Mouse (Mus musculus): Measurements from ENCODE around the gene Mpl. TPM values are rescaled to one million over a fixed set of nuclear protein-coding genes. Genes with fewer than 3 reads are reported as not detected.
A peak's percentile ranks its signal among the peaks of the same experiment; 100 is the strongest.

Gene Mpl
- polyA plus RNA-seq, 1 experiment from 2014 or later, result 0.10 TPM

GRCm38 (mm10) chr4:118476773-118477530 is 19.6 kb upstream of the Mpl start:
- no peak overlapping the region for H3K4me3 ChIP-seq (ENCODE audit: low read depth, low read length)
- H3K9me3 ChIP-seq (ENCODE audit: control insufficient read depth), result no peaks in the 10 kb centered on the region
- TF ChIP-seq CTCF (IDR thresholded peaks at IDR 0.05; ENCODE audit: low read depth), result no peak
- H3K27me3 ChIP-seq (replicated peaks; ENCODE audit: control insufficient read depth, insufficient read depth, low read length), result no peaks in the 10 kb centered on the region
- no peaks in the 10 kb centered on the region for H3K36me3 ChIP-seq (ENCODE audit: control insufficient read depth, insufficient read depth)
- no peak overlapping the region for H3K4me2 ChIP-seq (replicated peaks; ENCODE audit: low read depth)
- WGBS, result 65% methylated on average over 15 of the region's 15 CpGs
- no peak overlapping the region for H3K27ac ChIP-seq (ENCODE audit: low read depth, low read length)
- ATAC-seq, result no peak
- no peak overlapping the region for H3K9ac ChIP-seq (ENCODE audit: low read depth, low read length)
- no peaks in the 10 kb centered on the region for H3K4me1 ChIP-seq (replicated peaks; ENCODE audit: control insufficient read depth, insufficient read depth, low read length)

GRCm38 (mm10) chr4:118472687-118473086 is 15.4 kb upstream of the Mpl start:
- Histone ChIP-seq H3K27me3 (replicated peaks; ENCODE audit: control insufficient read depth, insufficient read depth, low read length) (no peaks in the 10 kb centered on the region), H3K4me1 (replicated peaks; ENCODE audit: control insufficient read depth, insufficient read depth, low read length) (no peaks in the 10 kb centered on the region), H3K36me3 (ENCODE audit: control insufficient read depth, insufficient read depth) (no peaks in the 10 kb centered on the region), H3K4me3 (ENCODE audit: low read depth, low read length) (no peak overlapping the region), H3K4me2 (replicated peaks; ENCODE audit: low read depth) (no peak overlapping the region), H3K9ac (ENCODE audit: low read depth, low read length) (no peak overlapping the region), H3K9me3 (ENCODE audit: control insufficient read depth) (no peaks in the 10 kb centered on the region), H3K27ac (ENCODE audit: low read depth, low read length) (no peak overlapping the region)
- no peak for TF ChIP-seq CTCF (IDR thresholded peaks at IDR 0.05; ENCODE audit: low read depth)
- WGBS, result 46% methylated on average over 11 of the region's 11 CpGs
- ATAC-seq, result peak; percentile 88

- ATAC-seq, result no peak
These were observed 14.0 kb upstream of the Mpl start for GRCm38 (mm10) chr4:118471281-118471680.

GRCm38 (mm10) chr4:118465697-118466163 is 8.4 kb upstream of the Mpl start:
- no peak overlapping the region for H3K4me2 ChIP-seq (replicated peaks; ENCODE audit: low read depth)
- TF ChIP-seq CTCF (IDR thresholded peaks at IDR 0.05; ENCODE audit: low read depth), result no peak
- 31% methylated on average over 11 of the region's 11 CpGs for WGBS
- H3K27me3 ChIP-seq (replicated peaks; ENCODE audit: control insufficient read depth, insufficient read depth, low read length), result no peaks in the 10 kb centered on the region
- no peaks in the 10 kb centered on the region for H3K4me1 ChIP-seq (replicated peaks; ENCODE audit: control insufficient read depth, insufficient read depth, low read length)
- no peak overlapping the region for H3K4me3 ChIP-seq (ENCODE audit: low read depth, low read length)
- no peak overlapping the region for H3K27ac ChIP-seq (ENCODE audit: low read depth, low read length)
- H3K36me3 ChIP-seq (ENCODE audit: control insufficient read depth, insufficient read depth), result no peaks in the 10 kb centered on the region
- no peaks in the 10 kb centered on the region for H3K9me3 ChIP-seq (ENCODE audit: control insufficient read depth)
- no peak overlapping the region for H3K9ac ChIP-seq (ENCODE audit: low read depth, low read length)
- ATAC-seq, result peak; percentile 49; the same call in 1 of the 2 replicates

More at GRCm38 (mm10) chr4:118471281-118471680, 14.0 kb upstream of the Mpl start:
- H3K4me1 ChIP-seq (replicated peaks; ENCODE audit: control insufficient read depth, insufficient read depth, low read length), result no peaks in the 10 kb centered on the region
- no peak overlapping the region for H3K9ac ChIP-seq (ENCODE audit: low read depth, low read length)
- H3K27ac ChIP-seq (ENCODE audit: low read depth, low read length), result no peak overlapping the region
- WGBS, result 86% methylated on average over 6 of the region's 6 CpGs
- H3K36me3 ChIP-seq (ENCODE audit: control insufficient read depth, insufficient read depth), result no peaks in the 10 kb centered on the region
- H3K27me3 ChIP-seq (replicated peaks; ENCODE audit: control insufficient read depth, insufficient read depth, low read length), result no peaks in the 10 kb centered on the region
- H3K9me3 ChIP-seq (ENCODE audit: control insufficient read depth), result no peaks in the 10 kb centered on the region
- TF ChIP-seq CTCF (IDR thresholded peaks at IDR 0.05; ENCODE audit: low read depth), result no peak
- no peak overlapping the region for H3K4me3 ChIP-seq (ENCODE audit: low read depth, low read length)
- H3K4me2 ChIP-seq (replicated peaks; ENCODE audit: low read depth), result no peak overlapping the region

GRCm38 (mm10) chr4:118464956-118465355 is 7.6 kb upstream of the Mpl start:
- Histone ChIP-seq H3K27ac (ENCODE audit: low read depth, low read length) (no peak overlapping the region), H3K9ac (ENCODE audit: low read depth, low read length) (no peak overlapping the region), H3K4me1 (replicated peaks; ENCODE audit: control insufficient read depth, insufficient read depth, low read length) (no peaks in the 10 kb centered on the region), H3K27me3 (replicated peaks; ENCODE audit: control insufficient read depth, insufficient read depth, low read length) (no peaks in the 10 kb centered on the region), H3K36me3 (ENCODE audit: control insufficient read depth, insufficient read depth) (no peaks in the 10 kb centered on the region), H3K4me3 (ENCODE audit: low read depth, low read length) (no peak overlapping the region), H3K4me2 (replicated peaks; ENCODE audit: low read depth) (no peak overlapping the region), H3K9me3 (ENCODE audit: control insufficient read depth) (no peaks in the 10 kb centered on the region)
- no peak for ATAC-seq
- 94% methylated on average over 3 of the region's 3 CpGs for WGBS
- TF ChIP-seq CTCF (IDR thresholded peaks at IDR 0.05; ENCODE audit: low read depth), result no peak

GRCm38 (mm10) chr4:118446415-118447153 is 10.7 kb downstream of the Mpl start:
- Histone ChIP-seq H3K27ac (ENCODE audit: low read depth, low read length) (no peak overlapping the region), H3K9me3 (ENCODE audit: control insufficient read depth) (no peaks in the 10 kb centered on the region), H3K27me3 (replicated peaks; ENCODE audit: control insufficient read depth, insufficient read depth, low read length) (no peaks in the 10 kb centered on the region), H3K9ac (ENCODE audit: low read depth, low read length) (peak overlapping the region; percentile 37; the same call in 1 of the 2 replicates), H3K4me2 (replicated peaks; ENCODE audit: low read depth) (peak overlapping the region; percentile 74), H3K4me3 (ENCODE audit: low read depth, low read length) (peak overlapping the region; percentile 30), H3K4me1 (replicated peaks; ENCODE audit: control insufficient read depth, insufficient read depth, low read length) (no peaks in the 10 kb centered on the region), H3K36me3 (ENCODE audit: control insufficient read depth, insufficient read depth) (no peaks in the 10 kb centered on the region)
- peak; percentile 31; the same call in 1 of the 2 replicates for TF ChIP-seq CTCF (IDR thresholded peaks at IDR 0.05; ENCODE audit: low read depth)
- 30% methylated on average over 24 of the region's 24 CpGs for WGBS
- ATAC-seq, result peak; percentile 64

Measured in intestine, postnatal 0 days (tissue).